Mouse (Mus musculus) brain, adult 10 weeks (tissue): ENCODE measurements around the gene Sbpl. TPM values are rescaled to one million over a fixed set of nuclear protein-coding genes. Genes with fewer than 3 reads are reported as not detected.

Experiments
- polyA plus RNA-seq: library from polyadenylated mRNA; stranded (reverse); fragments of 350-450 nt; fragmentation: Illumina TruSeq; extraction: RNeasy Lipid Tissue Mini Kit (QIAGEN cat#74804); gene quantifications from one replicate; pipeline ENCODE4 v1.2.3, GENCODE M21; 2015; ENCODE audit warnings: low read depth, low replicate concordance

The Sbpl gene
- polyA plus RNA-seq = not detected

GRCm38 (mm10) chr17:23955174-23955573, at the start of gene Sbpl:
Gene Sbpl, minus strand, starts transcription at chr17:23955274.

GRCm38 (mm10) chr17:23997901-23998300, 42.8 kb upstream of the Sbpl start, which contains the start of gene Prss22:
Gene Prss22, minus strand, starts transcription at chr17:23998100.

GRCm38 (mm10) chr17:23980297-23980909, 25.3 kb upstream of the Sbpl start, which contains the start of gene Prss30:
Gene Prss30, minus strand, starts transcription at chr17:23980566.

GRCm38 (mm10) chr17:23941372-23941771, 13.7 kb downstream of the Sbpl start, which contains the start of gene Sbp:
Gene Sbp, plus strand, starts transcription at chr17:23941672.

GRCm38 (mm10) chr17:23917158-23917557, 37.9 kb downstream of the Sbpl start, which contains the start of gene Dcpp3:
Gene Dcpp3, plus strand, starts transcription at chr17:23917458.

Other genes with a start within 250 kb of the Sbpl start
- gene 1520401A03Rik, start 232.5 kb downstream of the Sbpl start, polyA plus RNA-seq = 0.39 TPM
- 5.1 TPM for gene Pkmyt1, start 228.9 kb downstream of the Sbpl start, polyA plus RNA-seq
- 53.5 TPM for gene Paqr4, start 214.4 kb downstream of the Sbpl start, polyA plus RNA-seq
- 0.97 TPM for gene Kremen2, start 209.4 kb downstream of the Sbpl start, polyA plus RNA-seq
- gene Flywch1, start 183.7 kb downstream of the Sbpl start, polyA plus RNA-seq = 321 TPM
- 29.3 TPM for gene Flywch2, start 169.2 kb downstream of the Sbpl start, polyA plus RNA-seq
- gene Srrm2, start 164.7 kb downstream of the Sbpl start, polyA plus RNA-seq = 295 TPM
- 700 TPM for gene Elob, start 126.1 kb downstream of the Sbpl start, polyA plus RNA-seq
- not detected for gene Prss33, start 119.2 kb downstream of the Sbpl start, polyA plus RNA-seq
- gene Prss32, start 111.4 kb downstream of the Sbpl start, polyA plus RNA-seq = not detected
- gene Prss41, start 111.1 kb downstream of the Sbpl start, polyA plus RNA-seq = 0.42 TPM
- gene Prss21, start 87.2 kb downstream of the Sbpl start, polyA plus RNA-seq = not detected
- gene Dcpp1, start 74.4 kb downstream of the Sbpl start, polyA plus RNA-seq = not detected
- gene Dcpp2, start 74.4 kb downstream of the Sbpl start, polyA plus RNA-seq = not detected
- gene Dcpp3, start 37.8 kb downstream of the Sbpl start, polyA plus RNA-seq = not detected
- not detected for gene Sbp, start 13.6 kb downstream of the Sbpl start, polyA plus RNA-seq
- not detected for gene Prss30, start 25.3 kb upstream of the Sbpl start, polyA plus RNA-seq
- gene Prss22, start 42.8 kb upstream of the Sbpl start, polyA plus RNA-seq = 1.8 TPM
- gene Prss27, start 82.9 kb upstream of the Sbpl start, polyA plus RNA-seq = not detected
- gene Kctd5, start 118.2 kb upstream of the Sbpl start, polyA plus RNA-seq = 22.9 TPM
- 56.0 TPM for gene Pdpk1, start 195.7 kb upstream of the Sbpl start, polyA plus RNA-seq
- 21.6 TPM for gene Amdhd2, start 208.5 kb upstream of the Sbpl start, polyA plus RNA-seq
- gene Atp6v0c, start 214.4 kb upstream of the Sbpl start, polyA plus RNA-seq = 1,683 TPM